Mouse (Mus musculus) testis, adult 2 months (tissue): Measurements from ENCODE around the gene Klhl25. TPM values are rescaled to one million over a fixed set of nuclear protein-coding genes. Genes with fewer than 3 reads are reported as not detected.
"Not testable (repeated sequence)": the region's sequence is repeated elsewhere in the genome, so short reads cannot be mapped to it uniquely, and the experiment has no call there.

Experiments
- H3K27ac ChIP-seq: fragments of 200-500 bp; 2 replicates; pipeline ENCODE4 v1.5.1; 2012; ENCODE audit warnings: low read depth, low read length; ENCODE audit not compliant: control insufficient read depth, insufficient read depth
- H3K27me3 ChIP-seq: fragments of 200-500 bp; 2 replicates; pipeline ENCODE4 v1.6.1; 2012; ENCODE audit warnings: mild to moderate bottlenecking, low read length, moderate library complexity; ENCODE audit not compliant: control insufficient read depth, insufficient read depth
- H3K36me3 ChIP-seq: fragments of 200-500 bp; 2 replicates; pipeline ENCODE4 v1.6.1; 2012; ENCODE audit warnings: mild to moderate bottlenecking, low read length; ENCODE audit not compliant: control insufficient read depth, insufficient read depth
- H3K4me1 ChIP-seq: fragments of 200-500 bp; 2 replicates; pipeline ENCODE4 v1.6.1; 2012; ENCODE audit warnings: low read length; ENCODE audit not compliant: control insufficient read depth, insufficient read depth
- H3K4me3 ChIP-seq: fragments of 200-500 bp; 2 replicates; pipeline ENCODE4 v1.5.1; 2012; ENCODE audit warnings: low read depth, mild to moderate bottlenecking, low read length, moderate library complexity, mixed read lengths; ENCODE audit not compliant: control insufficient read depth
- CTCF ChIP-seq: fragments of 200-500 bp; IDR thresholded peaks from 2 replicates; pipeline ENCODE4 v1.5.1; 2012; ENCODE audit warnings: low read depth, mild to moderate bottlenecking, inconsistent platforms, low read length, moderate library complexity; ENCODE audit not compliant: control insufficient read depth, insufficient read depth, insufficient replicate concordance
- POLR2A ChIP-seq: fragments of 200-500 bp; IDR thresholded peaks from 2 replicates; pipeline ENCODE4 v1.6.1; 2012; ENCODE audit warnings: low read depth, mild to moderate bottlenecking, inconsistent platforms, low read length, moderate library complexity; ENCODE audit not compliant: control insufficient read depth
- polyA plus RNA-seq: library from polyadenylated mRNA; depleted of rRNA; stranded (reverse); fragments of >200 nt; gene quantifications from 2 replicates; pipeline ENCODE4 v1.2.3, GENCODE M21; 2012

Klhl25 gene
- polyA plus RNA-seq, 1 experiment: 46.7 TPM

- H3K4me3 ChIP-seq: peak overlapping the region; percentile 71
- no peaks in the 10 kb centered on the region for H3K36me3 ChIP-seq
These were observed 1.2 kb upstream of the Klhl25 start for GRCm38 (mm10) chr7:75846942-75847341.

GRCm38 (mm10) chr7:75847489-75847888 lies 621 bp upstream of the Klhl25 start:
- Histone ChIP-seq H3K27me3 (no peaks in the 10 kb centered on the region), H3K4me1 (peaks cover 7% of the 10 kb centered on the region), H3K4me3 (peak overlapping the region; percentile 85), H3K36me3 (no peaks in the 10 kb centered on the region), H3K27ac (peak overlapping the region; percentile 88)
- TF ChIP-seq POLR2A: no peak
- TF ChIP-seq CTCF: no peak

More at GRCm38 (mm10) chr7:75846942-75847341, 1.2 kb upstream of the Klhl25 start:
- Histone ChIP-seq H3K27me3 (no peaks in the 10 kb centered on the region), H3K4me1 (peaks cover 7% of the 10 kb centered on the region), H3K27ac (no peak overlapping the region)
- TF ChIP-seq POLR2A (no peak), CTCF (no peak)

- Histone ChIP-seq H3K36me3 (no peaks in the 10 kb centered on the region), H3K4me1 (peaks cover 10% of the 10 kb centered on the region), H3K27me3 (no peaks in the 10 kb centered on the region), H3K4me3 (peak overlapping the region; percentile 85), H3K27ac (peak overlapping the region; percentile 69)
- TF ChIP-seq POLR2A: no peak
- TF ChIP-seq CTCF: no peak
These were observed 913 bp downstream of the Klhl25 start for GRCm38 (mm10) chr7:75848776-75849670.

- not testable (repeated sequence) for H3K36me3 ChIP-seq, H3K4me3 ChIP-seq, H3K27ac ChIP-seq, H3K4me1 ChIP-seq, H3K27me3 ChIP-seq
These were observed 2.3 kb downstream of the Klhl25 start for GRCm38 (mm10) chr7:75850396-75850795.

DNA sequence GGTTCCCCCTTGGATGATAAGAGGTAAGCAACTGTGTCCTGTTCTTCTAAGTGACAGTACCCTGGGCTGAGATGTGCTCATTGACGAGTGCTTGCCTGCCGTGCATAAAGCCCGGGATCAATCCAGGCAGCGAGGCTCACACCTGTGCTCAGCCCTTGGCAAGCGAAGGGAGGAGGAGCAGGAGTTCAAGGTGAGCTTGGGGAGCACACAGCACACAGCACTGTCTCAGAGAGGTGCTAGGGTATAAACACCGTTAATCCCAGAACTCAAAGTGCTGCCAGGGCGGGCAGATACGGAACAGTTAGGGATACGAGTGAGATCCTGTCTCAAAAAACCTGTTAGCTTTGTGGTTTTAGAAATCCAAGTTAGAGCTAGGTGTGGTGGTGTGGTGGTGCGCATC lies 3.2 kb downstream of the Klhl25 start:
- peaks cover 10% of the 10 kb centered on the region for H3K4me1 ChIP-seq
- no peak overlapping the region for H3K27ac ChIP-seq

DNA sequence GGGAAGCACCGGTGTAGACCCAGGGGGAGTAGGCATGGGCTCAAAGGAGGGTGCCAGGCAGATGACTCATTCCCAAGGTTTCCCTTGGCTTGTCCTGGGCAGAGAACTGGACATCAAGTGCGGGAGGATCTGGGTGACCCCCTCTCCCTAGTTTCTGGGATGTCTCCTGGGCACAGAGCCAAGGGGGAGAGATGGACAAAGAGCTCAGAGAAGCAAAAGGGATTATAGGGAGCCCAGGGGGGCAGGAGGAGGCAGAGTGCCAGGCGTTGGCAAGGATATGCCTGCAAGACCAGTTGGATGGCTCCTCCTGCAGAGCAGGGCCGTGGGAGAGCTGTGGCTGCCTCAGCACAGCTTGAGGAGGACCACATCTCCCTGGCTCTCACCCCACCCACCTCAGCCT lies 4.3 kb downstream of the Klhl25 start:
- no peak overlapping the region for H3K27ac ChIP-seq
- peaks cover 10% of the 10 kb centered on the region for H3K4me1 ChIP-seq
- no peak overlapping the region for H3K4me3 ChIP-seq

More for the DNA sequence above, 3.2 kb downstream of the Klhl25 start:
- Histone ChIP-seq H3K4me3 (no peak overlapping the region), H3K27me3 (no peaks in the 10 kb centered on the region), H3K36me3 (no peaks in the 10 kb centered on the region)
- TF ChIP-seq POLR2A: no peak
- no peak for TF ChIP-seq CTCF

GRCm38 (mm10) chr7:75853171-75853830 lies 5.2 kb downstream of the Klhl25 start:
- H3K27ac ChIP-seq: no peak overlapping the region
- peaks cover 10% of the 10 kb centered on the region for H3K4me1 ChIP-seq
- H3K36me3 ChIP-seq: no peaks in the 10 kb centered on the region
- TF ChIP-seq CTCF: no peak
- H3K27me3 ChIP-seq: no peaks in the 10 kb centered on the region
- H3K4me3 ChIP-seq: no peak overlapping the region

More for the DNA sequence above, 4.3 kb downstream of the Klhl25 start:
- H3K36me3 ChIP-seq: no peaks in the 10 kb centered on the region
- TF ChIP-seq CTCF: no peak
- TF ChIP-seq POLR2A: no peak
- H3K27me3 ChIP-seq: no peaks in the 10 kb centered on the region
